Mouse (Mus musculus) stomach, embryonic 16.5 days (tissue): Measurements from ENCODE around the gene Il4ra. TPM values are rescaled to one million over a fixed set of nuclear protein-coding genes. Genes with fewer than 3 reads are reported as not detected.

Source experiments
- ATAC-seq: fragments of 200-750 bp; cut with Nextera tagmentation; 2 replicates; pipeline ENCODE4 v1.8.0; 2017; ENCODE audit warnings: moderate number of reproducible peaks, moderate TSS enrichment; ENCODE audit not compliant: insufficient read depth, low FRiP score
- H3K27ac ChIP-seq: fragments of 300-500 bp; sonication (generic); 2 replicates; pipeline ENCODE4 v1.5.1; 2014; ENCODE audit warnings: low read length
- H3K27me3 ChIP-seq: fragments of 300-500 bp; sonication (generic); 2 replicates; pipeline ENCODE4 v1.6.1; 2014; ENCODE audit warnings: low read length, control low read depth, mixed read lengths; ENCODE audit not compliant: control insufficient read depth, insufficient read depth
- H3K36me3 ChIP-seq: fragments of 300-500 bp; sonication (generic); 2 replicates; pipeline ENCODE4 v1.6.1; 2014; ENCODE audit warnings: low read length; ENCODE audit not compliant: control insufficient read depth, insufficient read depth
- H3K4me1 ChIP-seq: fragments of 300-500 bp; sonication (generic); 2 replicates; pipeline ENCODE4 v1.6.1; 2014; ENCODE audit warnings: low read length, control low read depth, mixed read lengths; ENCODE audit not compliant: control insufficient read depth, insufficient read depth
- H3K4me2 ChIP-seq: fragments of 300-500 bp; sonication (generic); 2 replicates; pipeline ENCODE4 v1.6.1; 2014; ENCODE audit warnings: low read depth, low read length, mixed read lengths
- H3K4me3 ChIP-seq: fragments of 300-500 bp; sonication (generic); replicated peaks from 2 replicates; pipeline ENCODE4 v1.5.1; 2014; ENCODE audit warnings: mild to moderate bottlenecking, low read length
- H3K9ac ChIP-seq: fragments of 300-500 bp; sonication (generic); 2 replicates; pipeline ENCODE4 v1.6.1; 2014; ENCODE audit warnings: low read length
- H3K9me3 ChIP-seq: fragments of 300-500 bp; sonication (generic); replicated peaks from 2 replicates; pipeline ENCODE4 v1.6.1; 2016; ENCODE audit warnings: low read length, control low read depth; ENCODE audit not compliant: control insufficient read depth
- WGBS: fragments of 180-500 bp; shearing (Covaris S2); extraction: QIAGEN DNeasy Blood & Tissue Kit; methylation state at CpG from one replicate; pipeline ENCODE4 v1.1.7; 2014; 5-methylcytosine and 5-hydroxymethylcytosine counted together
- polyA plus RNA-seq: library from polyadenylated mRNA; unstranded; fragments of >200 nt; fragmentation: Nextera tagmentation; extraction: Ambion mirVana; gene quantifications from 2 replicates; pipeline ENCODE4 v1.2.1, GENCODE M21; 2015

The Il4ra gene
- polyA plus RNA-seq, 1 experiment from 2014 or later = 12.3 TPM

DNA sequence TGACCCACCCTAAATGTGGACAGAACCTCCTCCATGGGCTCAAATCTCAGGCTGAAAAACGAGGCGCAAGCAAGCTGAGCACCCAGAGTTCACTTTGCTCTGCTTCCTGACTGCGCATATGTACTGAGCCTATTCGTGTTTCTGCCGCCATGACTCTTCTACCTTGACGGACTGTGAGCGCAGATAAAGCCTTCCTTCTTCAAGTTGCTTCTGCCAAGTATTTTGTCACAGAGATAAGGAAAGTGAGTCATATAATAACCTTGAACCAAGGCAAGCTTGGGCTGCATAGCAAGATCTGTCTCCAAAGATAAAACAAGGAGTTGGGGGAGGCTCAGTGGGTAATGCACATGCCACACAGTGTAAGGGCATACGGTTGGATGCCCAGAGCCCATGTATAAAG lies 35.2 kb upstream of the Il4ra start:
- no peaks in the 10 kb centered on the region for H3K27me3 ChIP-seq
- no peak overlapping the region for H3K4me3 ChIP-seq
- no peak for ATAC-seq
- WGBS = 83% methylated on average over 8 of the region's 8 CpGs
- no peak overlapping the region for H3K9ac ChIP-seq
- no peaks in the 10 kb centered on the region for H3K36me3 ChIP-seq
- H3K4me2 ChIP-seq = no peak overlapping the region
- no peaks in the 10 kb centered on the region for H3K9me3 ChIP-seq
- 0 out of 2 replicates have a peak, but pooled peaks cover 10% of the 10 kb centered on the region for H3K4me1 ChIP-seq
- H3K27ac ChIP-seq = no peak overlapping the region

GRCm38 (mm10) chr7:125517470-125517869 lies 34.5 kb upstream of the Il4ra start:
- H3K36me3 ChIP-seq = no peaks in the 10 kb centered on the region
- no peak overlapping the region for H3K27ac ChIP-seq
- ATAC-seq = no peak
- H3K4me2 ChIP-seq = no peak overlapping the region
- H3K9me3 ChIP-seq = no peaks in the 10 kb centered on the region
- no peak overlapping the region for H3K9ac ChIP-seq
- no peaks in the 10 kb centered on the region for H3K27me3 ChIP-seq
- H3K4me1 ChIP-seq = 0 out of 2 replicates have a peak, but pooled peaks cover 10% of the 10 kb centered on the region
- 77% methylated on average over 6 of the region's 6 CpGs for WGBS
- no peak overlapping the region for H3K4me3 ChIP-seq

- Histone ChIP-seq H3K9me3 (no peaks in the 10 kb centered on the region), H3K36me3 (no peaks in the 10 kb centered on the region), H3K27ac (no peak overlapping the region), H3K9ac (no peak overlapping the region), H3K4me1 (0 out of 2 replicates have a peak, but pooled peaks cover 10% of the 10 kb centered on the region), H3K27me3 (no peaks in the 10 kb centered on the region), H3K4me3 (no peak overlapping the region), H3K4me2 (no peak overlapping the region)
- no peak; the same call in 1 of the 2 replicates for ATAC-seq
- WGBS = 91% methylated on average over 3 of the region's 3 CpGs
These were observed 32.2 kb upstream of the Il4ra start for GRCm38 (mm10) chr7:125519715-125520114.

GRCm38 (mm10) chr7:125523051-125523450 lies 28.9 kb upstream of the Il4ra start:
- no peaks in the 10 kb centered on the region for H3K9me3 ChIP-seq

GRCm38 (mm10) chr7:125527186-125527585 lies 24.7 kb upstream of the Il4ra start:
- Histone ChIP-seq H3K4me3 (no peak overlapping the region), H3K9me3 (no peaks in the 10 kb centered on the region), H3K4me1 (no peaks in the 10 kb centered on the region), H3K36me3 (no peaks in the 10 kb centered on the region), H3K4me2 (no peak overlapping the region), H3K9ac (no peak overlapping the region), H3K27ac (no peak overlapping the region), H3K27me3 (no peaks in the 10 kb centered on the region)
- ATAC-seq = no peak
- 81% methylated on average over 6 of the region's 6 CpGs for WGBS

More at GRCm38 (mm10) chr7:125523051-125523450, 28.9 kb upstream of the Il4ra start:
- H3K27ac ChIP-seq = no peak overlapping the region
- H3K27me3 ChIP-seq = no peaks in the 10 kb centered on the region
- 31% methylated on average over 3 of the region's 3 CpGs for WGBS
- ATAC-seq = no peak
- no peaks in the 10 kb centered on the region for H3K4me1 ChIP-seq
- no peak overlapping the region for H3K4me3 ChIP-seq
- no peaks in the 10 kb centered on the region for H3K36me3 ChIP-seq
- no peak overlapping the region for H3K4me2 ChIP-seq
- H3K9ac ChIP-seq = no peak overlapping the region

- H3K27ac ChIP-seq = no peak overlapping the region
- 82% methylated on average over 9 of the region's 9 CpGs for WGBS
These were observed 23.9 kb upstream of the Il4ra start for GRCm38 (mm10) chr7:125527901-125528580.

GRCm38 (mm10) chr7:125539351-125539750 lies 12.6 kb upstream of the Il4ra start:
- H3K27me3 ChIP-seq = no peaks in the 10 kb centered on the region
- H3K4me1 ChIP-seq = no peaks in the 10 kb centered on the region
- no peak overlapping the region for H3K4me2 ChIP-seq
- no peak for ATAC-seq
- no peak overlapping the region for H3K27ac ChIP-seq
- no peaks in the 10 kb centered on the region for H3K9me3 ChIP-seq
- H3K36me3 ChIP-seq = no peaks in the 10 kb centered on the region
- H3K4me3 ChIP-seq = no peak overlapping the region
- no peak overlapping the region for H3K9ac ChIP-seq
- WGBS = 80% methylated on average over 3 of the region's 3 CpGs

More at GRCm38 (mm10) chr7:125527901-125528580, 23.9 kb upstream of the Il4ra start:
- Histone ChIP-seq H3K36me3 (no peaks in the 10 kb centered on the region), H3K4me2 (no peak overlapping the region), H3K4me3 (no peak overlapping the region), H3K9ac (no peak overlapping the region), H3K27me3 (no peaks in the 10 kb centered on the region), H3K9me3 (no peaks in the 10 kb centered on the region), H3K4me1 (no peaks in the 10 kb centered on the region)
- no peak for ATAC-seq

- Histone ChIP-seq H3K9me3 (no peaks in the 10 kb centered on the region), H3K36me3 (no peaks in the 10 kb centered on the region), H3K27me3 (no peaks in the 10 kb centered on the region), H3K9ac (no peak overlapping the region), H3K4me3 (no peak overlapping the region), H3K4me2 (no peak overlapping the region), H3K27ac (no peak overlapping the region), H3K4me1 (no peaks in the 10 kb centered on the region)
- WGBS = 64% methylated on average over 1 of the region's 1 CpGs
- no peak for ATAC-seq
These were observed 10.9 kb upstream of the Il4ra start for GRCm38 (mm10) chr7:125541026-125541425.

GRCm38 (mm10) chr7:125541821-125542220 lies 10.1 kb upstream of the Il4ra start:
- 73% methylated on average over 2 of the region's 2 CpGs for WGBS
- Histone ChIP-seq H3K4me3 (no peak overlapping the region), H3K4me2 (no peak overlapping the region), H3K4me1 (no peaks in the 10 kb centered on the region), H3K27me3 (no peaks in the 10 kb centered on the region), H3K9me3 (no peaks in the 10 kb centered on the region), H3K9ac (no peak overlapping the region), H3K36me3 (no peaks in the 10 kb centered on the region), H3K27ac (no peak overlapping the region)
- ATAC-seq = no peak
